Mouse (Mus musculus) lung, postnatal 0 days (tissue): ENCODE measurements around the gene Ankrd49.

Source experiments
- CTCF ChIP-seq: IDR thresholded peaks from 2 replicates; pipeline ENCODE4 v1.5.1; 2016; ENCODE audit warnings: antibody characterized with exemption, mild to moderate bottlenecking
- EP300 ChIP-seq: IDR thresholded peaks from 2 replicates; pipeline ENCODE4 v1.6.1; 2016; ENCODE audit warnings: antibody characterized with exemption, mild to moderate bottlenecking, control low read depth

DNA sequence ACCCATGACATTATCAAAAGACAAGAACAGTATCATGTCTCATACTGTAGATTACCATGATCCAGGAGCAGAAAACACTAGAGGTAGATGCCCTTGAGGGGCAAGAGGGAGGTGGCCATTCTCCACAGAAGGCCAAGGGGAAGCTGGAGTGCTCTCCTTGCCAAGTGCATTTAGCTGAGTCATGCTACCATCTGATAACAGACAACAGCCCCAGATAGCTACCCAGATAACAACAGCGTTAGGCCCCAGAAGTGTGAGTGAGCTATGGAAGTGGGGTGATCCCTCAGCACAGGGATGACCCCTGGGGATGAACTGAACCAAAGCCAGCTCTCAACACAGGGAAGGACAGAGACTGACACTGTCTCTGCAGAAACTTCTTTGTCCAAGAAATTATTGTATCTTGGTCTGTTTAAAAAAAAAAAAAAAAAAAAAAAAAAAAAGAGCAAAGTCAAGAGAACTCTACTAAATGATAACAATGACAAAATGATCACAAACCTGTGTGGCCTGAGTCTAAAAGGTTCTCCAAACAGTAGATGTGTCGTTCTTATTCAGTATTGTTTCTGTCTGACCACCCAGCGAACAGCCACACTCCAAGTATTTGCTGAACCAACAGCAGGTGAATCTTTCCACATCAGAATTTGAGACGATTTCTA is 45.0 kb downstream of the Ankrd49 start:
- no peak for TF ChIP-seq EP300
- no peak for TF ChIP-seq CTCF
